Mouse (Mus musculus): ENCODE measurements at regions not wholly inside any gene's neighbourhood (a gene's known extent, or its start where the extent isn't known, plus 50 kb on each side); places are given as distances from the start of the nearest gene placed in this dataset.

DNA sequence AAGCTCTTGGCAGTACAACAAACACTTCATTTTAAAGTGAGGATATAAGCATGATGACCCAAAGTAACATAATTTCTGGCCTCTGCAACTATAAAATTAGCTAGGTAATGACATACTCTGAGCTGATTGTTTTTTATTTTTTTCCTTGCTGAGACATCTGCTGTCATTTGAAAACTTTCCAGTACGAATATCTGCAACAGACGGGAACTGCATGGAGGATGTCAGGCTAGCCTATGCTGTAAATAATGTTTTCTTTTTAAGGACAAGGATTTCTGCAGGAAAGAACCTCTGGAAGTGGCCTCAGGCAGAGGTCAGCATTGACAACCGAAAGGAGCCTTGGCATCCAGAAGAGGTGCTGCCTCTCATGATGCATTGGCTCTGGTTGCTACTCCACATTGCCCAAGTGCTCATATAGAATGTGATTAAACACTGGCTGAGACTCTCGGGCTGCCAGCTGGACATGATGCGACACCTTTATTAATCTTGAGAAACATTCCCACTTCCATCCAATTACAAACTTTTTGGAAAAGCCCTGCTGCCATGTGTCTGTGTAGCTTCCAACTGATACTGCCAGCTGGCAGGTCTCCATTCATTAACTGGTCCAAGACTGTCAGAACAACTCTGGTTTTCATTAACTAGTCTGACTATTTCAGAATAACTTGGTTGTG, 837.9 kb downstream of the Ryr2 start:
- CTCF ChIA-PET = no interaction called here
- in situ Hi-C loops (cut with MboI; ENCODE audit: low pct_unique_long_range_greater_than_20kb) = no loop called here
- DNase-seq (ENCODE audit: low read depth, low spot score) = no peak
- ATAC-seq = no peak
- TF ChIP-seq CTCF (IDR thresholded peaks at IDR 0.05) = no peak
- POLR2A ChIA-PET = no interaction called here
- no peaks in the 10 kb centered on the region for H3K27me3 ChIP-seq

GRCm38 (mm10) chr13:11247541-11247940, 859.2 kb downstream of the Ryr2 start:
- H3K27me3 ChIP-seq = no peaks in the 10 kb centered on the region
- ATAC-seq (no peak), DNase-seq (ENCODE audit: low read depth, low spot score) (no peak)
- CTCF ChIA-PET = no interaction called here
- in situ Hi-C loops (cut with MboI; ENCODE audit: low pct_unique_long_range_greater_than_20kb) = no loop called here
- POLR2A ChIA-PET = no interaction called here
- no peak for TF ChIP-seq CTCF (IDR thresholded peaks at IDR 0.05)

GRCm38 (mm10) chr13:11216671-11217330, 856.2 kb upstream of the Chrm3 start:
- TF ChIP-seq CTCF (IDR thresholded peaks at IDR 0.05) = no peak
- H3K27me3 ChIP-seq = no peaks in the 10 kb centered on the region
- POLR2A ChIA-PET = no interaction called here
- CTCF ChIA-PET = no interaction called here
- ATAC-seq = no peak
- in situ Hi-C loops (cut with MboI; ENCODE audit: low pct_unique_long_range_greater_than_20kb) = no loop called here
- no peak for DNase-seq (ENCODE audit: low read depth, low spot score)

DNA sequence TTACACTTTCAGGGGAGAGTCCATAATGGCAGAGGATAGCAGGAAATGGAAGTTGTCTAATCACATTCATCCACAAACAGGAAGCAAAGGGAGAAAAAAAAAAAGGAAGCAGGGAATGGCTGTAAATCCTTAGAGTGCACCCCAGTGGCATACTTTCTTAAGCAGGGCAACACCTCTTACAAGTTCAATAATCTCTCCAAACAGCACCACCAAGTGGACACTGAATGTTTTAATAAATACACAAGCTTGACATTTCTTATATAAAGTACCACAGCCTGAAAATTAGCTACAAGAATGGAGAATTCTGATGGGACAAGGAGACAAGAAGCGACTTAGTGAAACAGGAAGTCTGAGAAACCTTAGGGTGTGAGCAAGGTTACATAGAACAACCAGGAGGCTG, 849.5 kb upstream of the Chrm3 start:
- H3K27me3 ChIP-seq = no peaks in the 10 kb centered on the region
- CTCF ChIA-PET = no interaction called here
- no peak for ATAC-seq
- in situ Hi-C loops (cut with MboI; ENCODE audit: low pct_unique_long_range_greater_than_20kb) = no loop called here
- POLR2A ChIA-PET = no interaction called here
- TF ChIP-seq CTCF (IDR thresholded peaks at IDR 0.05) = no peak
- DNase-seq (ENCODE audit: low read depth, low spot score) = no peak

- POLR2A ChIA-PET = no interaction called here
- in situ Hi-C loops (cut with MboI; ENCODE audit: low pct_unique_long_range_greater_than_20kb) = no loop called here
- DNase-seq (ENCODE audit: low read depth, low spot score) (no peak), ATAC-seq (no peak)
- TF ChIP-seq CTCF (IDR thresholded peaks at IDR 0.05) = no peak
- H3K27me3 ChIP-seq = no peaks in the 10 kb centered on the region
- CTCF ChIA-PET = no interaction called here
Measured at GRCm38 (mm10) chr13:11205216-11205786, 844.7 kb upstream of the Chrm3 start.

- DNase-seq (ENCODE audit: low read depth, low spot score) (no peak), ATAC-seq (no peak)
- H3K27me3 ChIP-seq = no peaks in the 10 kb centered on the region
- in situ Hi-C loops (cut with MboI; ENCODE audit: low pct_unique_long_range_greater_than_20kb) = no loop called here
- POLR2A ChIA-PET = no interaction called here
- no peak for TF ChIP-seq CTCF (IDR thresholded peaks at IDR 0.05)
- CTCF ChIA-PET = no interaction called here
Measured at GRCm38 (mm10) chr13:11201978-11202377, 841.3 kb upstream of the Chrm3 start.

DNA sequence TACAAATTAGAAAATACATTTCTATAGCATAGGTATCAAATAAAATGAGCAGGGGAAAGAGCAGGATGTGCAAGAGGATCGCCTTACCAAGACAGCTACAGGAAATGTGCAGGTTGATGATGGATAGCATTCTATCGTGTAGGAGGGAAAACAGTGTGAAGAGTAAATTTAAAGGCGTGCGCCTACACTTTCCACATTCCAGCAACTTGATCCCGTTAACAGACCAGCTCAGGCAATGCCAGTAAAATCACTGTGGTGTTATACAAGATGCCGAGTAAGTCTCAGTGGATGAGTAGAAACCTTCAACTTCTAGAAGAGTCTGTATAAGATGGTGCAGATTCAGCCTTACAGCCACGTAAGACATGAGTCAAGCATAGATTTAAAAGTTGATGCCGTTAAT, 831.8 kb upstream of the Chrm3 start:
- POLR2A ChIA-PET = no interaction called here
- DNase-seq (ENCODE audit: low read depth, low spot score) = no peak

DNA sequence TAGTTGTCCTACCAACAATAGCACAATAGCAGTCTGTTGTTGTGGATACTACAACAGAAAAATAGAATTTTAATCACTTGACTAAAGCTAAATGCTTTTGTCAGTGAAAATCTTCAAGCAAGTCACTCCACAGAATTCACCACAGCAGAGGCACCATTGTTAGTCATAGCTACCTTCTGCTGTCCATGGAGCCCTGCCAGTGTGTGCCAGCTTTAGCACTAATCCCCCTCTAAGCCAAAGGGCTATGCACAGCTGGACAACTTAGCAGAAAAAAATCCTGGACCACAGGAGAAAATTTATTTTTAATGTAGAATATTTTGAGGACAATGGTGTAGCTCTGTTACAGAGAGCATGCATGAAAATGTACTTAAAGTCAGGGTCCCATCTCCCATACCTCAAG, 820.5 kb upstream of the Chrm3 start:
- no peaks in the 10 kb centered on the region for H3K27me3 ChIP-seq
- TF ChIP-seq CTCF (IDR thresholded peaks at IDR 0.05) = no peak
- no peak for ATAC-seq
- POLR2A ChIA-PET = no interaction called here
- in situ Hi-C loops (cut with MboI; ENCODE audit: low pct_unique_long_range_greater_than_20kb) = no loop called here
- DNase-seq (ENCODE audit: low read depth, low spot score) = no peak
- CTCF ChIA-PET = no interaction called here

More for the DNA sequence above, 831.8 kb upstream of the Chrm3 start:
- CTCF ChIA-PET = no interaction called here
- TF ChIP-seq CTCF (IDR thresholded peaks at IDR 0.05) = no peak
- in situ Hi-C loops (cut with MboI; ENCODE audit: low pct_unique_long_range_greater_than_20kb) = no loop called here
- H3K27me3 ChIP-seq = no peaks in the 10 kb centered on the region
- ATAC-seq = no peak

- ATAC-seq = no peak
- in situ Hi-C loops (cut with MboI; ENCODE audit: low pct_unique_long_range_greater_than_20kb) = no loop called here
- POLR2A ChIA-PET = no interaction called here
- CTCF ChIA-PET = no interaction called here
- no peaks in the 10 kb centered on the region for H3K27me3 ChIP-seq
- no peak for TF ChIP-seq CTCF (IDR thresholded peaks at IDR 0.05)
- no peak for DNase-seq (ENCODE audit: low read depth, low spot score)
Measured at GRCm38 (mm10) chr13:11180356-11180755, 819.7 kb upstream of the Chrm3 start.

DNA sequence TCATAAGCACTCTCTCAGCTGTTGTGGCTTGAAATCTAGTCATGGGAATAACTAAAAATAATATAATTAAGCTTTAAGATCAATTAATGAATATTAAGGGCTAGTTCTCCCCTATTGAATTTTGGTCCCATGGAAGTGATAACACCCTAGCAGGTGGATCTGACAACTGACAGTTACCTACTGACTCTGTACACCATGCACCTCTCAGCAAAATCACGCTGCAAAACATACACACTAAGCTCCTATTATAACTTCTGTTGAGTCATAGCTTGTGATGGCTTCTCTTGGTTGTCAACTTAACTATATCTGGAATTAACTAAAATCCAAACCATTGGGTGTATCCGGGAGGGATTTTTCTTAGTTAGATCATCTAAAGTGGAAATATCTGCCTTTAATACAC, 817.9 kb upstream of the Chrm3 start:
- in situ Hi-C loops (cut with MboI; ENCODE audit: low pct_unique_long_range_greater_than_20kb) = no loop called here
- DNase-seq (ENCODE audit: low read depth, low spot score) = no peak
- ATAC-seq = no peak
- ChIA-PET CTCF (no interaction called here), POLR2A (no interaction called here)
- H3K27me3 ChIP-seq = no peaks in the 10 kb centered on the region
- no peak for TF ChIP-seq CTCF (IDR thresholded peaks at IDR 0.05)

DNA sequence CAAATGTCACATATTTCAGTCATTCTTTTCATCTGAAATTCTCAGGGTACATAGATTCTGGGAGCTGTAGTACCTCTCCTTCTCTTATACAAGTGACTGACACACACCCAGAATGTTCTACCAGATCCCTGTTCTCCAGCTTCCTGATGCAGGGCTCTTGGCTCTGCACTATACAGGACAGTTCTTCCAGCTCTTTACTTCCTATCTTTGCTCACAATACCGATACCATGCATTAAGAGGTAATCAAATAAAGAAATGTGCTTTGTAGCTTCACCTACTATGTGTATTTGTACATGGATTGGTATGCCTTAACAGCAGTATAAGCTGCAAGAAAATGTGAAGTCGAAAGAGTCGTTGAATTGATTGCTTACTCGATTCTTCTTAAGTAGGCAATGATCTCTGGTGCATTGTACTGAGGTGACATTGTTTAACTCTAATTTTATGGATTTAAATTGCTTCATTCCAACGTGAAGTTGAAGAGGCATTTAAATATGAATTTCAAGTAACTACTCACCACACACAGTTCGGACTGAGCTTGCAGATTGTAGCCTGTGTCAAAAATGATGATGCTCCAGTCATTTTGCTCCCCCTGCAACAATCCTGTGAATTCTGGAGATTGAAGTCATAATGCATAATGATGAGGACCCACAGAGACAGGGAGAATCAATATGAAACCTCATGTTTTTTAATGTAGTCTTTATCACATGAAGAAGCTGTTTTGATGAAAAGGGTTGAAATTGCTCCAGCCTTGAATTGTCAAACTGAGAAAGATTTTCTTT, 817.2 kb upstream of the Chrm3 start:
- ChIA-PET CTCF (no interaction called here), POLR2A (no interaction called here)
- TF ChIP-seq CTCF (IDR thresholded peaks at IDR 0.05) = no peak
- no peaks in the 10 kb centered on the region for H3K27me3 ChIP-seq
- ATAC-seq = no peak
- in situ Hi-C loops (cut with MboI; ENCODE audit: low pct_unique_long_range_greater_than_20kb) = no loop called here
- DNase-seq (ENCODE audit: low read depth, low spot score) = no peak
